Mouse (Mus musculus) megakaryocyte, adult 5-6 weeks (primary cell): ENCODE measurements around the gene Wwp2. TPM values are rescaled to one million over a fixed set of nuclear protein-coding genes. Genes with fewer than 3 reads are reported as not detected.

ENCODE experiments used
- ATAC-seq: 2 replicates; pipeline ENCODE4 v1.8.0; 2016; ENCODE audit warnings: mild to moderate bottlenecking, inconsistent platforms; ENCODE audit not compliant: poor library complexity, severe bottlenecking
- total RNA-seq, 2 experiments: library from RNA; stranded (forward) in 1 of 2; stranded (reverse) in 1 of 2; fragments of 153-499, 151-499 nt in 1 of 2; fragments of 221-1000, 200-1000 nt in 1 of 2; gene quantifications; 2 replicates each; pipeline versions ENCODE4 v1.2.3 to v1.2.4; 2015 to 2017

Wwp2 gene
- total RNA-seq, 2 experiments from 2014 or later = 37.4 to 74.5 TPM

- ATAC-seq = no peak
These were observed 5.3 kb upstream of the Wwp2 start for GRCm38 (mm10) chr8:107430821-107431220.

- ATAC-seq = peak; percentile 49
These were observed 674 bp upstream of the Wwp2 start for GRCm38 (mm10) chr8:107435421-107435961.

- peak; percentile 33 for ATAC-seq
These were observed 766 bp downstream of the Wwp2 start for GRCm38 (mm10) chr8:107436841-107437421.

- no peak for ATAC-seq
These were observed 1.5 kb downstream of the Wwp2 start for GRCm38 (mm10) chr8:107437711-107438110.

- ATAC-seq = no peak
These were observed 3.9 kb downstream of the Wwp2 start for GRCm38 (mm10) chr8:107439880-107440625.

GRCm38 (mm10) chr8:107444626-107445025 lies 8.5 kb downstream of the Wwp2 start:
- no peak for ATAC-seq

GRCm38 (mm10) chr8:107447713-107448112 lies 11.5 kb downstream of the Wwp2 start:
- ATAC-seq = no peak

- no peak for ATAC-seq
These were observed 12.3 kb downstream of the Wwp2 start for GRCm38 (mm10) chr8:107448382-107448889.

- 0 out of 2 replicates have a peak, but pooled peaks have one; percentile 33 for ATAC-seq
These were observed 13.0 kb downstream of the Wwp2 start for GRCm38 (mm10) chr8:107449130-107449529.

GRCm38 (mm10) chr8:107449655-107450054 lies 13.5 kb downstream of the Wwp2 start:
- no peak for ATAC-seq

GRCm38 (mm10) chr8:107451414-107452066 lies 15.4 kb downstream of the Wwp2 start:
- no peak for ATAC-seq

- no peak for ATAC-seq
These were observed 17.2 kb downstream of the Wwp2 start for GRCm38 (mm10) chr8:107453386-107453785.

GRCm38 (mm10) chr8:107455268-107455667 lies 19.1 kb downstream of the Wwp2 start:
- peak; percentile 91 for ATAC-seq

- ATAC-seq = no peak
These were observed 21.6 kb downstream of the Wwp2 start for GRCm38 (mm10) chr8:107457725-107458124.

- ATAC-seq = no peak
These were observed 22.1 kb downstream of the Wwp2 start for GRCm38 (mm10) chr8:107458281-107458680.

GRCm38 (mm10) chr8:107462423-107462822 lies 26.3 kb downstream of the Wwp2 start:
- ATAC-seq = no peak

- ATAC-seq = no peak
These were observed 29.3 kb downstream of the Wwp2 start for GRCm38 (mm10) chr8:107465332-107465990.

GRCm38 (mm10) chr8:107466642-107467041 lies 30.5 kb downstream of the Wwp2 start:
- ATAC-seq = no peak

- no peak for ATAC-seq
These were observed 32.7 kb downstream of the Wwp2 start for GRCm38 (mm10) chr8:107468811-107469302.

- no peak for ATAC-seq
These were observed 34.1 kb downstream of the Wwp2 start for GRCm38 (mm10) chr8:107470302-107470701.
